ENCODE assay signal across 22 mouse cellular contexts in the genomic region with DNA sequence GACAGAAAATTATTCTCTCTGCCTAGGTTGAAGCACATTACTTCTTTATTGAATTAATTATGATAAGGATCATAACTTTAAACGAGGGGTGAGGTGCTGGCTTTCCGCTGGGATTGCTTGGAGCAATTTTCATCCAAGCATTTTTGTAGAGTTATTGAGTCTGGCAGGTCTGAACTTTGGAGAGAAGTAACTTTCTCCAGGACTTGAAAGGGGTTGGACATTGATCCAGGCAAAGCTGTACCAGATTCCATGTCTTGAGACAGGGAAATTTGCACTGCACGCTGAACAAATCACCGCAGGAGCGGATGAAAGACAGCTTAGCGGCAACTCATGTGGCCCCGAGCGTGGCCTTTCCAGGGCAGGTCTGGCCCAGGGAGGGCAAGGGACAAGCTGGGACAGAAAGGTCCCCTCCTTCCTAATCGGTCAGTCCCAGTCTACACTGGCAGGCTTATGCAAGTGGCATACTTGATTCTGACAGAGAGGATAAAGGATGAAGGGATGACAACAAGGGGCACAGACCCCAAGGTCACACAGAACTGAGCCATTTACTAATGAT.
DNase-seq lines count a peak whose midpoint lies in the region; ATAC-seq lines count a peak whose summit lies in the region.
"Had no signal": no experiment of that assay in that cellular context is flagged by ENCODE, and none has a peak within 500 bp of the region (broad histone marks: within the 10 kb centered on the region; RNA-seq: fewer than 3 reads in every experiment).

No protein-coding gene starts in this region.

- no peak overlapping the region for H3K9ac ChIP-seq in embryonic facial prominence, embryonic 12.5 days
- no peak overlapping the region for H3K9ac ChIP-seq in limb, embryonic 12.5 days (replicated peaks)
- H3K9ac ChIP-seq: embryonic facial prominence, embryonic 13.5 days; forebrain, embryonic 13.5 days; forebrain, postnatal 0 days; heart, embryonic 15.5 days; hindbrain, embryonic 14.5 days had no signal

- no peak overlapping the region for H3K27ac ChIP-seq in heart, embryonic 10.5 days
- H3K27ac ChIP-seq in embryonic facial prominence, embryonic 10.5 days (replicated peaks): peak overlapping the region; percentile 55
- H3K27ac ChIP-seq in embryonic facial prominence, embryonic 12.5 days: peak overlapping the region; percentile 63
- H3K27ac ChIP-seq in limb, embryonic 12.5 days: peak overlapping the region; percentile 85
- H3K27ac ChIP-seq: forebrain, embryonic 13.5 days; gastrocnemius, adult 2 months; heart, embryonic 15.5 days; hindbrain, embryonic 10.5 days; hindbrain, embryonic 14.5 days had no signal

- H3K4me3 ChIP-seq in heart, embryonic 10.5 days: no peak overlapping the region
- no peak overlapping the region for H3K4me3 ChIP-seq in embryonic facial prominence, embryonic 10.5 days
- H3K4me3 ChIP-seq in embryonic facial prominence, embryonic 12.5 days: no peak overlapping the region
- H3K4me3 ChIP-seq in limb, embryonic 12.5 days (replicated peaks): no peak overlapping the region
- H3K4me3 ChIP-seq: embryonic facial prominence, embryonic 13.5 days; forebrain, embryonic 13.5 days; gastrocnemius, adult 2 months; heart, embryonic 15.5 days; hindbrain, embryonic 10.5 days had no signal

- intact Hi-C loops in left cerebral cortex, postnatal 10 days (cut with DNase I): no loop called here

- H3K36me3 ChIP-seq in heart, embryonic 10.5 days: no peaks in the 10 kb centered on the region
- H3K36me3 ChIP-seq in embryonic facial prominence, embryonic 10.5 days (replicated peaks): no peaks in the 10 kb centered on the region
- H3K36me3 ChIP-seq in embryonic facial prominence, embryonic 12.5 days: no peaks in the 10 kb centered on the region
- H3K36me3 ChIP-seq in limb, embryonic 12.5 days: no peaks in the 10 kb centered on the region
- H3K36me3 ChIP-seq: embryonic facial prominence, embryonic 13.5 days; heart, embryonic 15.5 days; hindbrain, embryonic 10.5 days had no signal

- no peaks in the 10 kb centered on the region for H3K9me3 ChIP-seq in heart, embryonic 10.5 days
- no peaks in the 10 kb centered on the region for H3K9me3 ChIP-seq in embryonic facial prominence, embryonic 10.5 days
- H3K9me3 ChIP-seq in embryonic facial prominence, embryonic 12.5 days: no peaks in the 10 kb centered on the region
- no peaks in the 10 kb centered on the region for H3K9me3 ChIP-seq in limb, embryonic 12.5 days
- H3K9me3 ChIP-seq: embryonic facial prominence, embryonic 13.5 days; forebrain, embryonic 13.5 days; heart, embryonic 15.5 days; hindbrain, embryonic 10.5 days had no signal

- no peak; the same call in 1 of the 2 replicates for ATAC-seq in embryonic facial prominence, embryonic 12.5 days (ENCODE audit: insufficient number of reproducible peaks, insufficient read depth, low FRiP score, low TSS enrichment)
- 0 out of 2 replicates have a peak, but pooled peaks have one; percentile 13 for ATAC-seq in limb, embryonic 12.5 days (ENCODE audit: insufficient number of reproducible peaks, insufficient read depth, low FRiP score, low TSS enrichment, low read depth)
- ATAC-seq: activated CD4-positive, CD25-positive, alpha-beta regulatory T cell, adult 4 months; forebrain, embryonic 13.5 days; forebrain, postnatal 0 days; Patski had no signal

- peaks cover 11% of the 10 kb centered on the region; the same call in 1 of the 2 replicates for H3K4me1 ChIP-seq in heart, embryonic 10.5 days
- H3K4me1 ChIP-seq in embryonic facial prominence, embryonic 10.5 days: peaks cover 77% of the 10 kb centered on the region
- peaks cover 40% of the 10 kb centered on the region for H3K4me1 ChIP-seq in embryonic facial prominence, embryonic 12.5 days
- peaks cover 56% of the 10 kb centered on the region for H3K4me1 ChIP-seq in limb, embryonic 12.5 days (replicated peaks)
- H3K4me1 ChIP-seq: forebrain, embryonic 13.5 days; heart, embryonic 15.5 days had no signal

- H3K27me3 ChIP-seq in heart, embryonic 10.5 days (ENCODE audit: insufficient read depth, poor library complexity, severe bottlenecking): no peaks in the 10 kb centered on the region
- no peaks in the 10 kb centered on the region for H3K27me3 ChIP-seq in embryonic facial prominence, embryonic 10.5 days (replicated peaks; ENCODE audit: low read depth, poor library complexity, severe bottlenecking)
- H3K27me3 ChIP-seq in embryonic facial prominence, embryonic 12.5 days: 0 out of 2 replicates have a peak, but pooled peaks cover 4% of the 10 kb centered on the region
- no peaks in the 10 kb centered on the region for H3K27me3 ChIP-seq in limb, embryonic 12.5 days
- H3K27me3 ChIP-seq: forebrain, embryonic 13.5 days; heart, embryonic 15.5 days had no signal

- 83% methylated on average over 9 of the region's 9 CpGs for WGBS in heart, embryonic 10.5 days
- WGBS in embryonic facial prominence, embryonic 10.5 days: 38% methylated on average over 9 of the region's 9 CpGs
- 28% methylated on average over 9 of the region's 9 CpGs for WGBS in embryonic facial prominence, embryonic 12.5 days
- WGBS in limb, embryonic 12.5 days: 33% methylated on average over 9 of the region's 9 CpGs

- peak; percentile 33 for DNase-seq in heart, embryonic 10.5 days (ENCODE audit: low spot score)
- no peak for DNase-seq in heart, adult 18-20 months
- DNase-seq in embryonic facial prominence, embryonic 10.5 days (ENCODE audit: low spot score): peak; percentile 56
- DNase-seq in thymus, postnatal 4 days: no peak
- DNase-seq in left cerebral cortex, postnatal 10 days (ENCODE audit: extremely low spot score in 1 of 2, low spot score in 2 of 2): no peak
- DNase-seq: adrenal gland, postnatal 14 days; cerebellum, adult 11-12 months; cerebellum, adult 9-10 months; cerebellum, postnatal 25 days; forebrain, postnatal 0 days; gastrocnemius, adult 2 months; gastrocnemius, postnatal 25 days had no signal

- no peak overlapping the region for H3K4me2 ChIP-seq in embryonic facial prominence, embryonic 12.5 days (replicated peaks)
- H3K4me2 ChIP-seq in limb, embryonic 12.5 days: peak overlapping the region; percentile 34
- H3K4me2 ChIP-seq: embryonic facial prominence, embryonic 13.5 days; forebrain, embryonic 13.5 days; heart, embryonic 11.5 days; heart, embryonic 15.5 days; hindbrain, embryonic 14.5 days had no signal

Comparison
In these comparisons a context has a peak if more than half of its experiments do, and no peak if none do; other contexts are left out.
1. DNase-seq: peak in heart, embryonic 10.5 days (single experiment) and embryonic facial prominence, embryonic 10.5 days (single experiment); none in heart, adult 18-20 months (0 of 2), thymus, postnatal 4 days (single experiment) and left cerebral cortex, postnatal 10 days (0 of 2).